Mouse (Mus musculus) heart, adult 2 months (tissue): ENCODE data around the gene Ap1m1.

Source experiments
- CTCF ChIP-seq: fragments of 200-600 bp; IDR thresholded peaks from 2 replicates; pipeline ENCODE4 v1.8.1; 2022; ENCODE audit warnings: antibody characterized with exemption, mild to moderate bottlenecking, moderate library complexity
- EP300 ChIP-seq: fragments of 200-500 bp; IDR thresholded peaks from 2 replicates; pipeline ENCODE4 v1.6.1; 2011; ENCODE audit warnings: low read depth, low read length, control low read depth; ENCODE audit not compliant: insufficient read depth
- POLR2A ChIP-seq: fragments of 200-500 bp; IDR thresholded peaks from 2 replicates; pipeline ENCODE4 v1.6.1; 2011; ENCODE audit warnings: mild to moderate bottlenecking, low read depth, low read length, control low read depth; ENCODE audit not compliant: insufficient read depth

DNA sequence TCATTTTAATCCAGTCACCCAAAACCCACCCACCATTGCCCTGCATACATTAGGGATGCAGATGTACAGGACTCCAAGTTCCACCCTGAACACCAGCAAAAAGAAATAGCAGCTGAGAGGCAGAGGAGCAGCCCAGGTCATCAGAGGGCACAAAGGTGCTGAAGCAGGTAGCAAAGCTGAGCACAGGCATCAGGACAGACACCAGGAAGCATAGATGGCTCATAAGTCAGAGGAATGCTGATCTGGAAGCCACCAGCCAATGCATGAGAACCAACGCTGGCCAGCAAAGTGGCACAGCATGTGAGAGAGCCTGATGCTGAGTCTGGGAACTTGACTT lies 18.1 kb downstream of the Ap1m1 start:
- TF ChIP-seq CTCF, result no peak
- TF ChIP-seq POLR2A, result no peak
- no peak for TF ChIP-seq EP300
